Mouse (Mus musculus) liver, embryonic 14.5 days (tissue): ENCODE measurements around the gene Nt5e.

Source experiments
- CTCF ChIP-seq: IDR thresholded peaks from 2 replicates; pipeline ENCODE4 v1.5.1; 2016; ENCODE audit warnings: antibody characterized with exemption, low read depth, control low read depth
- EP300 ChIP-seq: IDR thresholded peaks from 2 replicates; pipeline ENCODE4 v1.6.1; 2016; ENCODE audit warnings: antibody characterized with exemption, low read depth

GRCm38 (mm10) chr9:88366819-88367218 is 39.8 kb downstream of the Nt5e start:
- TF ChIP-seq CTCF, result no peak
- no peak for TF ChIP-seq EP300
